Mouse (Mus musculus) kidney, postnatal 0 days (tissue): ENCODE data around the gene Gal3st2b. TPM values are rescaled to one million over a fixed set of nuclear protein-coding genes. Genes with fewer than 3 reads are reported as not detected.
"Not testable (repeated sequence)": the region's sequence is repeated elsewhere in the genome, so short reads cannot be mapped to it uniquely, and the experiment has no call there.

ENCODE experiments used
- ATAC-seq: fragments of 200-750 bp; cut with Nextera tagmentation; replicated peaks from 2 replicates; pipeline ENCODE4 v1.8.0; 2017; ENCODE audit warnings: low read depth, moderate number of reproducible peaks, moderate TSS enrichment, moderate library complexity; ENCODE audit not compliant: low FRiP score
- DNase-seq: peaks from one replicate; pipeline ENCODE4 v3.0.0-alpha.2; 2016; ENCODE audit warnings: low spot score
- H3K27ac ChIP-seq: fragments of 300-500 bp; sonication (generic); 2 replicates; pipeline ENCODE4 v1.5.1; 2014; ENCODE audit warnings: mild to moderate bottlenecking
- H3K27me3 ChIP-seq: fragments of 300-500 bp; sonication (generic); 2 replicates; pipeline ENCODE4 v1.6.1; 2014; ENCODE audit warnings: low read length, mixed read lengths; ENCODE audit not compliant: insufficient read depth
- H3K36me3 ChIP-seq: fragments of 300-500 bp; sonication (generic); 2 replicates; pipeline ENCODE4 v1.6.1; 2014; ENCODE audit warnings: low read length, mixed read lengths; ENCODE audit not compliant: insufficient read depth
- H3K4me1 ChIP-seq: fragments of 300-500 bp; sonication (generic); replicated peaks from 2 replicates; pipeline ENCODE4 v1.6.1; 2014; ENCODE audit warnings: antibody characterized with exemption, low read length, mixed read lengths; ENCODE audit not compliant: insufficient read depth
- H3K4me2 ChIP-seq: fragments of 300-500 bp; sonication (generic); 2 replicates; pipeline ENCODE4 v1.6.1; 2014; ENCODE audit warnings: mild to moderate bottlenecking, low read length, moderate library complexity, mixed read lengths
- H3K4me3 ChIP-seq: fragments of 300-500 bp; sonication (generic); replicated peaks from 2 replicates; pipeline ENCODE4 v1.5.1; 2014; ENCODE audit warnings: low read depth, low read length
- H3K9ac ChIP-seq: fragments of 300-500 bp; sonication (generic); 2 replicates; pipeline ENCODE4 v1.6.1; 2014; ENCODE audit warnings: low read depth, low read length
- H3K9me3 ChIP-seq: fragments of 300-500 bp; sonication (generic); replicated peaks from 2 replicates; pipeline ENCODE4 v1.6.1; 2016; ENCODE audit warnings: low read length, inconsistent platforms, mixed read lengths
- WGBS: fragments of 180-500 bp; shearing (Covaris S2); extraction: QIAGEN DNeasy Blood & Tissue Kit; methylation state at CpG from one replicate; pipeline ENCODE4 v1.1.7; 2014; 5-methylcytosine and 5-hydroxymethylcytosine counted together
- polyA plus RNA-seq: library from polyadenylated mRNA; unstranded; fragments of >200 nt; fragmentation: Nextera tagmentation; extraction: Ambion mirVana; gene quantifications from 2 replicates; pipeline ENCODE4 v1.2.1, GENCODE M21; 2015

Gene Gal3st2b
- polyA plus RNA-seq, 1 experiment from 2014 or later, result not detected

GRCm38 (mm10) chr1:93911877-93912276 is 6.2 kb upstream of the Gal3st2b start:
- no CpG with 5 or more reads among the region's 2 CpGs for WGBS

GRCm38 (mm10) chr1:93917160-93917559 is 951 bp upstream of the Gal3st2b start:
- H3K27me3 ChIP-seq, H3K9ac ChIP-seq, ATAC-seq, H3K4me3 ChIP-seq, H3K4me1 ChIP-seq, H3K4me2 ChIP-seq, DNase-seq, H3K27ac ChIP-seq, H3K9me3 ChIP-seq, H3K36me3 ChIP-seq: not testable (repeated sequence)
- 77% methylated on average over 3 of the region's 3 CpGs for WGBS

More at GRCm38 (mm10) chr1:93911877-93912276, 6.2 kb upstream of the Gal3st2b start:
- H3K9ac ChIP-seq, H3K27ac ChIP-seq, H3K4me1 ChIP-seq, H3K9me3 ChIP-seq, H3K36me3 ChIP-seq, DNase-seq, H3K4me2 ChIP-seq, H3K4me3 ChIP-seq, H3K27me3 ChIP-seq: not testable (repeated sequence)
- ATAC-seq, result 0 out of 2 replicates have a peak, but pooled peaks have one; percentile 38

DNA sequence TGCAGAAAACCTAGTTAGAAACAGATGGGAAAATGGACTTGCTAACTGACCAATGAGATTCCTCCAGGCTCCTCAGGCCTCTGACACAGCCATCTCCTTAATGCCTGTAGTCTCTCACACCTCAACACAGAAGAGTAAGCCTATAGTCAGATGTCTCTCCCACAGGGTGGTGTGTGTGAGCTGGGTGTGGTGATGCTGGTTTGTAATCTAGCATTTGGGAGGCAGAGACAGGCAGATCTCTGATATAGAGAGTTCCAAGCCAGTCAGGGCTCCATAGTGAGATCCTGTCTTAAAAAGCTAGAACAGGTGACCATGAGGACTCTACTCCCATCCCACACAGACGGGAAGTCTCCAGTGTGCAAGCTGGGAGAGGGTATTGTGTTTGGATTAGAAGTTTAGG is 664 bp downstream of the Gal3st2b start:
- not testable (repeated sequence) for H3K9me3 ChIP-seq, H3K4me2 ChIP-seq, H3K9ac ChIP-seq, H3K27me3 ChIP-seq, H3K4me3 ChIP-seq, H3K27ac ChIP-seq, H3K36me3 ChIP-seq, ATAC-seq, DNase-seq, H3K4me1 ChIP-seq
- 50% methylated on average over 1 of the region's 1 CpGs for WGBS

DNA sequence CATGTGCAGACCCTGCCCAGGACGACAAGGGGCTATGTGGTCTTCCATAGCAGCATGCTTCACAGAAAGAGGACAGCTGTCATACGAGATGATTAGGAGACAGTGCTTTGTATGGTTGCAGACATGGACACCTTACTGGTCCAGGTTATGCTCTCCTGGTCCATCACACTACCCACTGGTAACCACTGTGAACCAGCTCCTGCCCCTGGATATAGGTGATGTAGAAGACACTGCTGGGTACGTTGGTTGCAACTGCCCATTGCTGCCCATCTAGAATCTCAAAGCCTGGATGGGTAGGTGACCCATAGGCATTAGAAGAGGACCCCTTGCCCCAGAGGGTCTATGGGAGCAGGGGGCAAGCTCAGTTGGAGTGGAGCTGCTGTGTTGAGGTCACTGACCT is 1.2 kb downstream of the Gal3st2b start:
- not testable (repeated sequence) for H3K36me3 ChIP-seq, H3K27ac ChIP-seq, H3K4me3 ChIP-seq, DNase-seq, H3K27me3 ChIP-seq, H3K4me2 ChIP-seq, H3K9ac ChIP-seq, H3K9me3 ChIP-seq, ATAC-seq, H3K4me1 ChIP-seq
- 87% methylated on average over 2 of the region's 3 CpGs for WGBS

- not testable (repeated sequence) for H3K27ac ChIP-seq, H3K4me2 ChIP-seq, H3K36me3 ChIP-seq, H3K9ac ChIP-seq, ATAC-seq, DNase-seq, H3K4me1 ChIP-seq, H3K27me3 ChIP-seq, H3K4me3 ChIP-seq, H3K9me3 ChIP-seq
- 82% methylated on average over 3 of the region's 3 CpGs for WGBS
Observed at GRCm38 (mm10) chr1:93922609-93923008, 4.5 kb downstream of the Gal3st2b start.

DNA sequence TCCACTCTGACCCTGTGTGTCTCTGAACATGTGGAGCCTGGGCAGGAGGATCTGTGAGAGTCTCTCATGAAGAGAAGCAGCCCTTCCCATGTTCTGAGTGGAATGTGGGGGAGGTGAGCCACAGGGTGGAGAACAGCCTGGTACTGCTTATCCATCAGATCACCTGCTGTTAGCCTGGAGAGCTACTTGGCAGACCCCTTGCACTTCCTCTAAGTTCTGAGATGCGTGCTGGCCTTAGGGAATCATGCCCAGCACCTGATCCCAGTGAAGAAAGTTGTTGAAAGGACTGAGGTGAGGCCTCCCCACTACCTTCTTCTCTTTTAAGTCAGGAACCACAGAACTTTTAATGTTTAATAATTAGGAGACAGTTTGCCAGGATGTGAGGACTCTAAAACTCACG is 5.0 kb downstream of the Gal3st2b start:
- not testable (repeated sequence) for H3K27me3 ChIP-seq, H3K36me3 ChIP-seq, H3K4me1 ChIP-seq, DNase-seq, ATAC-seq, H3K4me2 ChIP-seq, H3K9me3 ChIP-seq, H3K4me3 ChIP-seq, H3K27ac ChIP-seq, H3K9ac ChIP-seq
- WGBS, result 45% methylated on average over 2 of the region's 2 CpGs

GRCm38 (mm10) chr1:93935378-93935777 is 17.3 kb downstream of the Gal3st2b start:
- not testable (repeated sequence) for DNase-seq, H3K4me3 ChIP-seq, H3K4me1 ChIP-seq, H3K9me3 ChIP-seq, H3K9ac ChIP-seq, ATAC-seq, H3K27ac ChIP-seq, H3K27me3 ChIP-seq, H3K4me2 ChIP-seq, H3K36me3 ChIP-seq
- 95% methylated on average over 1 of the region's 1 CpGs for WGBS

- H3K27ac ChIP-seq, H3K36me3 ChIP-seq, H3K4me3 ChIP-seq, H3K9me3 ChIP-seq, H3K4me1 ChIP-seq, H3K9ac ChIP-seq, ATAC-seq, H3K4me2 ChIP-seq, DNase-seq, H3K27me3 ChIP-seq: not testable (repeated sequence)
- WGBS, result 10% methylated on average over 1 of the region's 1 CpGs
Observed at GRCm38 (mm10) chr1:93937807-93938206, 19.7 kb downstream of the Gal3st2b start.

- H3K9me3 ChIP-seq, H3K4me2 ChIP-seq, H3K4me3 ChIP-seq, DNase-seq, H3K27me3 ChIP-seq, H3K36me3 ChIP-seq, ATAC-seq, H3K27ac ChIP-seq, H3K4me1 ChIP-seq, H3K9ac ChIP-seq: not testable (repeated sequence)
- 85% methylated on average over 7 of the region's 7 CpGs for WGBS
Observed at GRCm38 (mm10) chr1:93938415-93938814, 20.3 kb downstream of the Gal3st2b start.

- DNase-seq, H3K36me3 ChIP-seq, H3K27ac ChIP-seq, H3K4me2 ChIP-seq, H3K4me3 ChIP-seq, ATAC-seq, H3K4me1 ChIP-seq, H3K27me3 ChIP-seq, H3K9ac ChIP-seq, H3K9me3 ChIP-seq: not testable (repeated sequence)
- WGBS, result no CpG with 5 or more reads among the region's 11 CpGs
Observed at GRCm38 (mm10) chr1:93949087-93949486, 31.0 kb downstream of the Gal3st2b start.
